Mouse (Mus musculus): Measurements from ENCODE around the gene Slc25a39.

Gene Slc25a39

GRCm38 (mm10) chr11:102436471-102436790 is 28.7 kb upstream of the Slc25a39 start:
- DNase-seq (ENCODE audit: low read depth, low spot score), result no peak

- DNase-seq (ENCODE audit: low read depth, low spot score), result no peak
Measured at GRCm38 (mm10) chr11:102435754-102436470, 28.2 kb upstream of the Slc25a39 start.

- no peak for DNase-seq (ENCODE audit: low read depth, low spot score)
Measured at GRCm38 (mm10) chr11:102434816-102435705, 27.3 kb upstream of the Slc25a39 start.

GRCm38 (mm10) chr11:102434406-102434805 is 26.7 kb upstream of the Slc25a39 start:
- DNase-seq (ENCODE audit: low read depth, low spot score), result peak; percentile 82

- no peak for DNase-seq (ENCODE audit: low read depth, low spot score)
Measured at GRCm38 (mm10) chr11:102433866-102434265, 26.1 kb upstream of the Slc25a39 start.

GRCm38 (mm10) chr11:102432896-102433295 is 25.1 kb upstream of the Slc25a39 start:
- DNase-seq (ENCODE audit: low read depth, low spot score), result no peak

GRCm38 (mm10) chr11:102432115-102432843 is 24.5 kb upstream of the Slc25a39 start:
- DNase-seq (ENCODE audit: low read depth, low spot score), result no peak

GRCm38 (mm10) chr11:102431728-102432114 is 24.0 kb upstream of the Slc25a39 start:
- no peak for DNase-seq (ENCODE audit: low read depth, low spot score)

GRCm38 (mm10) chr11:102431018-102431645 is 23.4 kb upstream of the Slc25a39 start:
- peak; percentile 63 for DNase-seq (ENCODE audit: low read depth, low spot score)

- peak; percentile 75 for DNase-seq (ENCODE audit: low read depth, low spot score)
Measured at GRCm38 (mm10) chr11:102430121-102431017, 22.6 kb upstream of the Slc25a39 start, which contains the start of gene Grn. Grn (plus strand) TSS chr11:102430315.

- DNase-seq (ENCODE audit: low read depth, low spot score), result no peak
Measured at GRCm38 (mm10) chr11:102429551-102429950, 21.8 kb upstream of the Slc25a39 start.

GRCm38 (mm10) chr11:102428981-102429540 is 21.3 kb upstream of the Slc25a39 start:
- DNase-seq (ENCODE audit: low read depth, low spot score), result no peak

GRCm38 (mm10) chr11:102425555-102426316 is 18.0 kb upstream of the Slc25a39 start:
- DNase-seq (ENCODE audit: low read depth, low spot score), result no peak

- DNase-seq (ENCODE audit: low read depth, low spot score), result no peak
Measured at GRCm38 (mm10) chr11:102424666-102425065, 16.9 kb upstream of the Slc25a39 start.

GRCm38 (mm10) chr11:102421559-102421958 is 13.8 kb upstream of the Slc25a39 start:
- DNase-seq (ENCODE audit: low read depth, low spot score), result no peak

- DNase-seq (ENCODE audit: low read depth, low spot score), result no peak
Measured at GRCm38 (mm10) chr11:102418887-102419286, 11.1 kb upstream of the Slc25a39 start.

GRCm38 (mm10) chr11:102417160-102417559 is 9.4 kb upstream of the Slc25a39 start:
- no peak for DNase-seq (ENCODE audit: low read depth, low spot score)

- DNase-seq (ENCODE audit: low read depth, low spot score), result no peak
Measured at GRCm38 (mm10) chr11:102415034-102415802, 7.5 kb upstream of the Slc25a39 start.

- DNase-seq (ENCODE audit: low read depth, low spot score), result no peak
Measured at GRCm38 (mm10) chr11:102413059-102413458, 5.3 kb upstream of the Slc25a39 start.
